Mouse (Mus musculus) lung, postnatal 0 days (tissue): Measurements from ENCODE around the gene Zfp131. TPM values are rescaled to one million over a fixed set of nuclear protein-coding genes. Genes with fewer than 3 reads are reported as not detected.

Source experiments
- ATAC-seq: fragments of 200-750 bp; cut with Nextera tagmentation; 2 replicates; pipeline ENCODE4 v1.8.0; 2017; ENCODE audit warnings: moderate library complexity
- DNase-seq: peaks from one replicate; pipeline ENCODE4 v3.0.0-alpha.2; 2016; ENCODE audit warnings: low spot score
- H3K27ac ChIP-seq: fragments of 300-500 bp; sonication (generic); 2 replicates; pipeline ENCODE4 v1.5.1; 2014; ENCODE audit warnings: antibody characterized with exemption, mild to moderate bottlenecking, low read length, mixed read lengths
- H3K27me3 ChIP-seq: fragments of 300-500 bp; sonication (generic); replicated peaks from 2 replicates; pipeline ENCODE4 v1.6.1; 2014; ENCODE audit warnings: low read length, mixed read lengths; ENCODE audit not compliant: insufficient read depth
- H3K36me3 ChIP-seq: fragments of 300-500 bp; sonication (generic); 2 replicates; pipeline ENCODE4 v1.6.1; 2014; ENCODE audit warnings: low read length, mixed read lengths; ENCODE audit not compliant: insufficient read depth
- H3K4me1 ChIP-seq: fragments of 300-500 bp; sonication (generic); 2 replicates; pipeline ENCODE4 v1.6.1; 2014; ENCODE audit warnings: antibody characterized with exemption, low read depth, low read length, mixed read lengths; ENCODE audit not compliant: insufficient read depth
- H3K4me2 ChIP-seq: fragments of 300-500 bp; sonication (generic); replicated peaks from 2 replicates; pipeline ENCODE4 v1.6.1; 2014; ENCODE audit warnings: low read depth, mild to moderate bottlenecking, low read length, moderate library complexity, mixed read lengths
- H3K4me3 ChIP-seq: fragments of 300-500 bp; sonication (generic); 2 replicates; pipeline ENCODE4 v1.5.1; 2014; ENCODE audit warnings: low read depth, low read length
- H3K9ac ChIP-seq: fragments of 300-500 bp; sonication (generic); replicated peaks from 2 replicates; pipeline ENCODE4 v1.6.1; 2014; ENCODE audit warnings: low read depth, mild to moderate bottlenecking
- H3K9me3 ChIP-seq: fragments of 300-500 bp; sonication (generic); 2 replicates; pipeline ENCODE4 v1.6.1; 2016; ENCODE audit warnings: low read length, mixed read lengths
- CTCF ChIP-seq: IDR thresholded peaks from 2 replicates; pipeline ENCODE4 v1.5.1; 2016; ENCODE audit warnings: antibody characterized with exemption, mild to moderate bottlenecking
- EP300 ChIP-seq: IDR thresholded peaks from 2 replicates; pipeline ENCODE4 v1.6.1; 2016; ENCODE audit warnings: antibody characterized with exemption, mild to moderate bottlenecking, control low read depth
- WGBS: fragments of 180-500 bp; shearing (Covaris S2); extraction: QIAGEN DNeasy Blood & Tissue Kit; methylation state at CpG from one replicate; pipeline ENCODE4 v1.1.7; 2014; 5-methylcytosine and 5-hydroxymethylcytosine counted together
- polyA plus RNA-seq: library from polyadenylated mRNA; unstranded; fragments of >200 nt; fragmentation: Nextera tagmentation; extraction: Ambion mirVana; gene quantifications from 2 replicates; pipeline ENCODE4 v1.2.1, GENCODE M21; 2015

Zfp131 gene
- polyA plus RNA-seq, 1 experiment from 2014 or later = 25.2 TPM

GRCm38 (mm10) chr13:119742711-119743415, 47.8 kb downstream of the Zfp131 start:
- Histone ChIP-seq H3K9ac (no peak overlapping the region), H3K27ac (no peak overlapping the region), H3K27me3 (no peaks in the 10 kb centered on the region), H3K4me3 (no peak overlapping the region), H3K4me2 (no peak overlapping the region), H3K9me3 (no peaks in the 10 kb centered on the region), H3K36me3 (no peaks in the 10 kb centered on the region), H3K4me1 (no peaks in the 10 kb centered on the region)
- ATAC-seq (no peak), DNase-seq (no peak)
- no peak for TF ChIP-seq EP300
- 83% methylated on average over 6 of the region's 6 CpGs for WGBS

- Histone ChIP-seq H3K36me3 (no peaks in the 10 kb centered on the region), H3K27me3 (no peaks in the 10 kb centered on the region), H3K4me2 (peak overlapping the region; percentile 50), H3K9ac (no peak overlapping the region), H3K4me1 (no peaks in the 10 kb centered on the region), H3K9me3 (no peaks in the 10 kb centered on the region), H3K4me3 (0 out of 2 replicates have a peak overlapping the region, but pooled peaks have one; percentile 1), H3K27ac (no peak overlapping the region)
- no peak for TF ChIP-seq CTCF
- TF ChIP-seq EP300 = no peak
- WGBS = 14% methylated on average over 19 of the region's 19 CpGs
- DNase-seq (no peak), ATAC-seq (no peak)
Observed at GRCm38 (mm10) chr13:119741390-119742237, 49.1 kb downstream of the Zfp131 start.

DNA sequence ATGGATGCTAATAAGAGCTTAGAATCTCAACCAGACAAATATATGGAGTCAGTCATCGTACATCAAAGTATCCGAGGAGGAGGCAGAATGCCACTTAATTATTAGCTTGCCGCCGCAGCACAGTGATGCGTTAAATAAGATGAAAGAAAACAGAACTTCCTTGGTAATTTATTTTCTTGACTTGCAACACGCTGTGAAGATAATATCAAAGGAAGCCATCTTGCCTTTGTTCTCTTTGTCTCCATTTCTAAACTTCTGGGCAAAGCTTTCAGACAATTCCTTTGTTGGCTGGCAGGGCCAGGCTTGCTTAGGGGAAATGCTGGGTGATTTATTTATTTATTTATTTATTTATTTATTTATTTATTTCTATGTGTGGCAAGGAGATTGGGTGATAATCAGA, 59.2 kb downstream of the Zfp131 start:
- TF ChIP-seq CTCF (no peak), EP300 (no peak)
- Histone ChIP-seq H3K4me1 (no peaks in the 10 kb centered on the region), H3K27me3 (no peaks in the 10 kb centered on the region), H3K36me3 (no peaks in the 10 kb centered on the region), H3K9me3 (no peaks in the 10 kb centered on the region), H3K4me2 (no peak overlapping the region), H3K27ac (no peak overlapping the region), H3K9ac (no peak overlapping the region), H3K4me3 (no peak overlapping the region)
- DNase-seq (no peak), ATAC-seq (no peak)
- 69% methylated on average over 6 of the region's 6 CpGs for WGBS

GRCm38 (mm10) chr13:119729406-119729805, 61.3 kb downstream of the Zfp131 start:
- H3K4me3 ChIP-seq = no peak overlapping the region
- no peak overlapping the region for H3K9ac ChIP-seq
- no peaks in the 10 kb centered on the region for H3K36me3 ChIP-seq
- H3K4me1 ChIP-seq = no peaks in the 10 kb centered on the region
- no peaks in the 10 kb centered on the region for H3K27me3 ChIP-seq
- no peaks in the 10 kb centered on the region for H3K9me3 ChIP-seq
- H3K4me2 ChIP-seq = no peak overlapping the region
- no peak overlapping the region for H3K27ac ChIP-seq
- 77% methylated on average over 7 of the region's 7 CpGs for WGBS
- DNase-seq (no peak), ATAC-seq (no peak)
- no peak for TF ChIP-seq EP300

DNA sequence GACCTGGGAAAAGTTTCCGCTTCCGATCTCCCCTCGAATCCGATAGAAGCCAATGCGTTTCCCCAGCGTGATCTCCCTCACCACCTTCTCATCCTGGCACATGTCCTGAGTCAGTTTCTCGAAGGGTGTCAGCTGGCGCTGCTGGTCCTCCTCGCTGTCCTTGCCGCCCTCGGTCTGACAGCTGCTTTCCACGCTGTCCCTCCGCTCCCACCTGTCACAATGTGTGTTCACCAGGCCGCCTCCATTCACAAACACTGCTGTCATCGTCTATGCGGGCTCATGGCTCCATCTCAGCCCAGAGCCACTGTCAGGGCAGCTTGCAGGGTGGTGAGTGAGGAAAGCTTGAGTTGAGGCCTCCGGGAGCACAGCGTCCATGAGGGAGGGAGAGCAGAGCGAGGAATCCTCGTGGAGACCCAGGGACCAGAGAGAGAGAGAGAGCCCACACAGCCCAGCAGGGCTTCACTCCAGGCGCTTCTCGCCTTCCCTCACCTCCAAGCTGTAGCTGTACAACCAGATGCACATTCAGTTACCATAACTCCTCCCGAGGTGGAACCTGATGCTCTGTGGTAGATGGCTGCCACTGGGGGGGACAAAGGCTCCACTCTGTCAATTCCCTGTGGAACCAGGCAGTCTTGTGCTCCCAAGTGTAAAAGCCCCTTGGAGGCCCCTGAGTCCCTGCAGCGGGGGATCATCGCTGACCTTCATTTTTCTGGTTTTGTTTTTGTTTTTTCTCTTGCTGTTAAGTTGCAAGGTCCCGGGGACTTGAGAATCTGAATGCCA, 62.9 kb downstream of the Zfp131 start:
- H3K4me2 ChIP-seq = no peak overlapping the region; the same call in 1 of the 2 replicates
- H3K27ac ChIP-seq = no peak overlapping the region
- DNase-seq (no peak), ATAC-seq (0 out of 2 replicates have a peak, but pooled peaks have one; percentile 14)
- TF ChIP-seq CTCF (no peak), EP300 (no peak)
- no peaks in the 10 kb centered on the region for H3K27me3 ChIP-seq
- H3K9me3 ChIP-seq = no peaks in the 10 kb centered on the region
- H3K36me3 ChIP-seq = no peaks in the 10 kb centered on the region
- H3K4me1 ChIP-seq = no peaks in the 10 kb centered on the region
- no peak overlapping the region for H3K9ac ChIP-seq
- WGBS = 56% methylated on average over 26 of the region's 26 CpGs
- no peak overlapping the region for H3K4me3 ChIP-seq

DNA sequence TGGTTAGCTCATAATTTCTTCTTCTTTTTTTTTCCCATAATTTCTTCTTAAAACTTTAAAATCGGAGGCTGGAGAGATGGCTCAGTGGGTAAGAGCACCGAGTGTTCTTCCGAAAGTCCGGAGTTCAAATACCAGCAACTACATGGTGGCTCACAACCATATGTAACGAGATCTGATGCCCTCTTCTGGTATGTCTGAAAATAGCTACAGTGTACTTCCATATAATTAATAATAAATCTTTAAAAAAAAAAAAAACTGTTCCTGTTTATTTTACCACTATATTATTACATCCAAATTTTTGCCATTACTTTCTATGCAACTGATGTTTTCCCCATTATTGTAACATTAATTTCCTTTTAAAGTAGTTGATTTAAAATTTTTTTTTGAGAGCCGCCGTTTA, 66.1 kb downstream of the Zfp131 start:
- H3K9ac ChIP-seq = no peak overlapping the region
- H3K4me2 ChIP-seq = no peak overlapping the region
- no peak overlapping the region for H3K27ac ChIP-seq
- peak; percentile 39 for TF ChIP-seq CTCF
- no peak for TF ChIP-seq EP300
- ATAC-seq (no peak), DNase-seq (peak; percentile 23)
- H3K9me3 ChIP-seq = no peaks in the 10 kb centered on the region
- H3K4me1 ChIP-seq = no peaks in the 10 kb centered on the region
- no peaks in the 10 kb centered on the region for H3K27me3 ChIP-seq
- H3K4me3 ChIP-seq = no peak overlapping the region
- H3K36me3 ChIP-seq = no peaks in the 10 kb centered on the region
- WGBS = 73% methylated on average over 7 of the region's 7 CpGs
